Mouse (Mus musculus) liver, embryonic 14.5 days (tissue): Measurements from ENCODE around the gene Slc46a2.

Experiments
- CTCF ChIP-seq: IDR thresholded peaks from 2 replicates; pipeline ENCODE4 v1.5.1; 2016; ENCODE audit warnings: antibody characterized with exemption, low read depth, control low read depth
- EP300 ChIP-seq: IDR thresholded peaks from 2 replicates; pipeline ENCODE4 v1.6.1; 2016; ENCODE audit warnings: antibody characterized with exemption, low read depth

- TF ChIP-seq CTCF, result peak; percentile 25; the same call in 1 of the 2 replicates
- no peak for TF ChIP-seq EP300
Measured at GRCm38 (mm10) chr4:59932505-59933281, 17.8 kb upstream of the Slc46a2 start.
